Mouse (Mus musculus) lung, postnatal 36 days (tissue): ENCODE results near the gene Nelfb.
A peak's percentile ranks its signal among the peaks of the same experiment; 100 is the strongest.

Source experiments
- DNase-seq: peaks from one replicate; pipeline ENCODE4 v3.0.0; 2022; ENCODE audit warnings: mixed read lengths

Nelfb gene

GRCm38 (mm10) chr2:25229582-25229981 is 18.3 kb upstream of the Nelfb start:
- no peak for DNase-seq

DNA sequence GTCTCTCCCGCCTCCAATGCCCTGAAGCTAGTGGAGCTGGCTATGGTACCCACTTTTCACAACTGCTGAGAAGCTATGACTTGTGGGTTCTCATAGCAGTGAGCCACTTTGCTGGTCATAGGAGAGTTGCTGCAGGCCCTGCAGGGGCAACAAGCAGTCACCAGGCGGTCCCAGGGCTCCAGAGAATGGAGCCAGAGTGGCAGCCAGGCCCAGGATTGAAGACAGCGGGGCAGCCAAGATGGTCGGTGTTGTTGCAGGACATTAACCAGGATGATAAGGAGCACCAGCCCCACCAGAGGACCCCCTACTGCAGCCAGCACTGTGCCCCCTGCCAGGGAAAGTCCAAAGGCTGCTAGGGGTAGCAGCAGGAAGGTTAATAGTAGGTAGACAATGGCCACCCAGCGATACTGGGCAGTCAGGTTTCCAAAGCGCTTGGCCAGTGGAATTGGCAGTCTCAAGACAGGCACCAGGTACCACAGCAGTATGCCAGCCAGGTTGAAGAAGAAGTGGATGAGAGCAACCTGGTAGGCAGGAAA is 17.8 kb upstream of the Nelfb start:
- no peak for DNase-seq

- peak; percentile 96 for DNase-seq
These were observed 17.2 kb upstream of the Nelfb start for GRCm38 (mm10) chr2:25228431-25228889.

GRCm38 (mm10) chr2:25227406-25227805 is 16.1 kb upstream of the Nelfb start:
- DNase-seq, result no peak

GRCm38 (mm10) chr2:25226864-25227263 is 15.6 kb upstream of the Nelfb start:
- DNase-seq, result no peak

DNA sequence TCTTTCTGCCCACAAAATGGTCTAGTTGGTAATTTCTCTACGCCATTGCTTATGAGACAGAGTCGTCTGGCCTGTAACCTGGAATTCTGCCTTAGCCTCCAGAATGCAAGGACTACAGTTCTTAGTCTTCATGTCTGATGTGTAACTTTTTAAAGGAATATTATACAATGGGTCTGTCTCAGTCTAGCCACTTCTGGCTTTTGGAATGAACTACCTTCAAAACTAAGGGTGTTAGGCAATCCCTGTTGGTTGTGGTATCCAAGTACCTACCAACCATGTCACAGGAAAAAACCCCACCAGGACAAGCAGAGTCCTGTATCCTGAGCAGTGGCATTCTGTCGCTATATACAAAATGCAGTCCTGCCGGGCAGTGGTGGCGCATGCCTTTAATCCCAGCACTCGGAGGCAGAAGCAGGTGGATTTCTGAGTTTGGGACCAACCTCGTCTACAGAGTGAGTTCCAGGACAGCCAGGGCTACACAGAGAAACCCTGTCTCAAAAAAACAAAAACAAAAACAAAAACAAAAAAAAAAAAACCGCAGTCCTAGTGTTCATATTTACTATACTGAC is 14.6 kb upstream of the Nelfb start:
- DNase-seq, result no peak

DNA sequence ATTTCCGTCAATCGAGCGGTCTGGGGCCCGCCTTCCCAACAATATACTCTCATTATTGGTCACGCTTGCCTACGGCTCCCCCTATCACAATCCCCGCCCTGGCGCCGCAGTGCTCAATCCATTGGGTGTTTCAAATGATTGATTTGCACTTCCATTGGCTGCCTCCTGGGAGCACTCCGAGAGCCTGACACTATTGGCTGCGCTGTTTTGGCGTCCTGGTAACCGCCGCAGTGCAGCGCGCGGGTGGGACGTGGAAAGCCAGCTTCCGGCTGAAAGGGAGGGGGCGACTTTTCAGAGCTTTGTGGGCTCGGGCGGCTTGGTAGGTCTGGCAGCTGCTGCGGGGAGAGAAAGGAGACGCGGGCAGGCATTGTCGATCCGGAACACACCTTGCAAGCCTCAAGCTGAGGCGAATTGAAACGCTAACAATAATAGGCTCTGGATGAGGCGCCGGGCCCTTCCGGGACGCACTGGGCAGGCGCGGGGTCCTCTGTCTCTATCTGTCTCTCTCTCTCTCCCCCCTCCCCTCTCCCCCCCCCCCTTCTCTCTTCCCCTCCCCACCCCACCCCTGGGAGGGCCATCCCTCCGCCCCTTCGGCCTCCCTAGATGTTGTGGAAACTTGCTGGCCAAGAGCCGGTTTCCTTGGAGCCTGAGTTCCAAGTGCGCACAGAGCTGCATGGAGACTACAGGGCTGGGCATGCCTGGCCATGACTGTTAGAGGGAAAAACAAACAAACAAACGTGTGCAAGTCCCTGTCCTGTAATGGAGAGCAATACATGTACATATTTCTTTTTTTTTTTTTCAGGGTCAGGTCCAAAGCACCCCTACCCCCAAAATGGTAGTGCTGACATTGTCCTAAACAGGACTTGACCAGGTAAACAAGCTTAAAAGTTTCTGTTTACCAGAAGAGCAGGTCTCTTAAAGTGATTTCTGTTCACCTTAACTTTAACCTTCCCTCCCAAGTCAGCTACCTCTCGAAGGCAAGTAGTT is 13.8 kb upstream of the Nelfb start:
- peak; percentile 100 for DNase-seq

- DNase-seq, result no peak
These were observed 13.1 kb upstream of the Nelfb start, which contains the start of gene Tubb4b for GRCm38 (mm10) chr2:25224492-25224765. Gene Tubb4b (minus strand): TSS chr2:25224702.

GRCm38 (mm10) chr2:25223681-25224491 is 12.6 kb upstream of the Nelfb start:
- peak; percentile 91 for DNase-seq

DNA sequence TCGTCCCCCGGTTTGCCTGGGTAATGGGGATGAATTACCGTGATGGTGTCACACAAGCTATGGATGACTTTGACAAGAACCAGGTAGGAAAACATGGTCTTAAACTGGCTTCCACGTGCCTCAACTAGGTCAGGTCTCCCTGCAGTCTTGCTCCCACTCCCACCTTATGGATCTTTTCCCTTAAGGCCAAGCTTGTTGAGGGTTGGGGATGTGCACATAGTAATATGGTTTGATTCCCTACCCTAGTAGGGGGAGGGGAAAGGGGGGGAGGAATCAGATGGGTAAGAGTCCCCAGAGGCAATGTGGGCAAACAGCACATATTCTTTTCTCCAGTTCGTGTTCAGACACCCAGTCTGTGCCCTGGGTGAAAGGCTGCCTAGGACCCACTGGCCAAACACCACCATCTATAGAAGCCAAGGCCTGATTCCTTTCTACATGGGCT is 10.1 kb upstream of the Nelfb start:
- no peak for DNase-seq

DNA sequence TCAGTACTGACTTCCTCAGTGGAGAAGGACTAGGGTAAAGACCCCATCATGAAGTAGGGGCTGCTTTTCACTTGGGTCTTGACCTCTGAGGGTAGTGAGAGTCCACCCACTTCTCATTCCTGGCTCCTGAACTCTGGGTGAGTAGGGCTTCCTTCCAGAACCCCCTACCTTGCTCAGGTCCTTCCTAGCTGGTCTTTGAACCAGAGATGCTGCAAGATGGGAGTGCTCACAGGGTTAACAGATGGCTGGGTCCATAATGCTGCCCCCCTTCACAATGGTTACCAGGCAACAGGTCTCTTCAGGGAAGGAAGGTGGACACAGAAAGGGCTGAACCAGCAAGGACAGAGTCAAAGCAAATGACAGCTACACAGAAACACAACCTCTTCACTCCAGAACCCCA is 7.2 kb upstream of the Nelfb start, which contains the start of gene Fam166a:
Gene Fam166a, plus strand, starts transcription at position 301 of the 400 bp plus-strand sequence.
- DNase-seq, result no peak

DNA sequence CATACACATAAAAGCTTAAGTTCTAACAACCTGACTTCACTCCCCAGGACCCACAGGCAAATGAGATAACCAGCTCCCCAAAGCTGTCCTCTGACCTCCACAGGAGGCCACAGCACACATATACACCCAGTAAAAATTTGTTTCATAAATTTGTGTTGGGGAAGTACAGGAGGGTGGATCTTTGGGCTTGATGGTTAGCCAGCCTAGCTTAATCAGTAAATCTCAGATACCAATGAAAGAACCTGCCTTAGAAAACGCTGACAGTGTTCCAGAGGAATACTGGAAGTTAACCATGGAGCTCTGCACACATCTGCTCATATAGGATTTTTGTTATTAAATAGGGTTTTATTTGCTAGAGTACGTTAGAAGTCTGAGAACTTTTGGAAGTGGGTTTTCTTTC is 6.4 kb upstream of the Nelfb start:
- no peak for DNase-seq

- no peak for DNase-seq
These were observed 3.2 kb upstream of the Nelfb start, which contains the start of gene Stpg3 for GRCm38 (mm10) chr2:25214444-25214843. Gene Stpg3 (minus strand): TSS chr2:25214637.

DNA sequence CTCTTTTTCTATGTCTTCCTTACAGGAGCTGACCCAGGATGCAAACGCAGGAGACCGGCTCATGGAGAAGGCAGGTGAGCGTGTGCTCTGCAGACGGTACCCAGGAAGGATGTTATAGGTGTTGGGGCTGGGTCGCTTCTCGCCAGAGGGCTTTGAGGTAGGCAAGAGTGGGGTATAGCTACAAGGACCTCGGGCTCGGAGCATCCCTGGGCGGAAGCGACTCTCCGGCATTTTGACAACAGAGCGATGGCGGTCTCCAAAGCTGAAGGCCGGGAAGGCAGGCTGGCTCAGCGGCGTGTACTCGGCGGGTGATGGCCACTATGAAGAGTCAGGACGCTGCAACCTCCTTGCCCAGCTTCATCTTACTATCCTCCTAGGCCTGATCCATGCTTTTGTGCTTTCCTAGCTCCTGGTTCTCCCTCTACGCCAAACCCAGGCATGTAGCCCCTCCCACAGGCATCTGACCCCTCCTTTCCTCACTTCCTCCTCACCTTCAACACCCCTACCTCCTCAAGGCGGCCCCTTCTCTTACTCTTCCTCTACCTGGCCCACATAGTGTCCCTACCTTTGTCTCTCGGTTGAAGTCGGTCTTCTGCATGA is 2.1 kb upstream of the Nelfb start:
- DNase-seq, result no peak

- DNase-seq, result no peak
These were observed 603 bp downstream of the Nelfb start for GRCm38 (mm10) chr2:25210686-25211085.

DNA sequence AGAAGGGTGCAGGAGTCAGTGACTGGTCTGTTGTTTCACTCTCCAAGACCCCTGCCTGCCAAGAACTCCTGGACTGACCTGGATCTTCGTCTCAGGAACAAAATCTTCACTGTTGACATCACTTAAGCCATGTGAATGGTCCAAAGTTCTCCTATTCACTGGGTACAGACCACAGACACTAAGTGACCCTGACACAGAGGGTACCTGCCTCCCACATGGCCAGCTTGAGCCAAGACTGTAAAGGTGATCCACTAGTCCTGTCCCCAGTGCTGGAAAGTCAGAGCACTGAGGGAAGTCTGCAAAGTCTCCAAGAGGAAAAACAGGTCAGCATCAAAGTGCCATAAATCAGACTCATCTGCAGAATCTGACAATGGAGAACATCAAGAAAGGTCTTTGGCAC is 3.7 kb downstream of the Nelfb start:
- DNase-seq, result no peak

GRCm38 (mm10) chr2:25203631-25204214 is 7.6 kb downstream of the Nelfb start:
- peak; percentile 25 for DNase-seq

DNA sequence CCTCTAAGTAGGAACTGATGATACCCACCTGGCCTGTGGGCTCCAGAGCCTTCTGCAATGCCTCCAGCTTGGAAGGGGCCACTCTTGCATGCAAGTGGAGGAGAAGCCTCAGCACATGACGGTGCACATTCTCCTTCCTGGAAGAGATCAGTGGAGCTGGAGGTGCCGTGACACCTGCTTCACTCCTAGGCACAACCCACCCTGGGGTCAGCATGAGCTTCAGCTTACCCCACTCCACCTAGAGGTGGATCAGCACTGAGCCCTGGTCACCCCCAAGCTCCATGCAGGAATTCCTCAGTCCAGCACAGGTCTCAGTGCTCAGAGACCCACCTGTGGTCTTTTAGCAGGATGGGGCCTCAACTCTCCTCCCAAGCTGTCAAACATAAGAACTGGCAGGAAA is 10.7 kb downstream of the Nelfb start:
- no peak for DNase-seq

DNA sequence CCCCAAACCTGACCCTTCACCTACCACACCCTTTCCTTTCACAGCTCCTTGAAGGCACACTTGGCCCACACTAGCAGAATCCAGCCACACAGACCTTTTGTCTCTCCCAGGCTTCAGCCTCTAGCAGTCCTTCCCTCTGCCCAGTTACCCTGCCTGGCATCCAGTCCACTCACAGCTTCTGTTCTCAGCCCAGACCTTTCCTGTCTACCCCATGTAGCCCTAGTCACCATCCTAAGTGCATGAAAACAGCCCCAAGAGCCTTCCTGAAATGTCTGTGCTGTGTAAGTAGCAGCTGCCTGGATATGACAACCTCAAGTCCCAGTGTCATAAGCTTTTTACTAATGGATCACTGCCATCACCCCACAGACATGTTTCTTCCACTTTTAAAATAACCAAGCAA is 13.3 kb downstream of the Nelfb start:
- no peak for DNase-seq

DNA sequence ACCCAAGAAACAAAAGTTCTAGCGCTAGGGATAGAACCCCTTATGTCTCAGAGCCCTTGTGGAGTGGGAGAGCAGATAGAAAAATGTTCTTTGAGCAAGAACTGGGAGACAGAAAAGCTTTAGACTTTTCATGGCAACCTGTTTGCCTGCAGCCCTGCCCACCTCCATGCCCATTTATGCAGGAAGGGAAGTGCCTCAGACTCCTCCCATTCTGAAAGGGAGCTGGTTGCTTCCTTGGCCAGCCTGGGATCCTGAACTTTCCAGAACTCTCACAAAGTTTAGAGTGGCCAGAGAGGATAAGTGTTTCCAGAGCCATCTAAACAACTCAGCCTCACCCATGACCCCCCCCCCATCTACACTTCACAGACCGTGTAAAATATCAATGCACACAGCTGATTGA is 14.1 kb downstream of the Nelfb start:
- DNase-seq, result peak; percentile 70

GRCm38 (mm10) chr2:25196172-25196954 is 14.9 kb downstream of the Nelfb start, which contains the start of gene Tor4a:
Gene Tor4a (minus strand): TSS chr2:25196886.
- DNase-seq, result peak; percentile 92
